Mouse (Mus musculus) lung, postnatal 0 days (tissue): ENCODE measurements at regions not wholly inside any gene's neighbourhood (a gene's known extent, or its start where the extent isn't known, plus 50 kb on each side); places are given as distances from the start of the nearest gene placed in this dataset.

Experiments used
- ATAC-seq: fragments of 200-750 bp; cut with Nextera tagmentation; 2 replicates; pipeline ENCODE4 v1.8.0; 2017; ENCODE audit warnings: moderate library complexity
- DNase-seq: peaks from one replicate; pipeline ENCODE4 v3.0.0-alpha.2; 2016; ENCODE audit warnings: low spot score
- H3K27ac ChIP-seq: fragments of 300-500 bp; sonication (generic); 2 replicates; pipeline ENCODE4 v1.5.1; 2014; ENCODE audit warnings: antibody characterized with exemption, mild to moderate bottlenecking, low read length, mixed read lengths
- H3K27me3 ChIP-seq: fragments of 300-500 bp; sonication (generic); replicated peaks from 2 replicates; pipeline ENCODE4 v1.6.1; 2014; ENCODE audit warnings: low read length, mixed read lengths; ENCODE audit not compliant: insufficient read depth
- H3K36me3 ChIP-seq: fragments of 300-500 bp; sonication (generic); 2 replicates; pipeline ENCODE4 v1.6.1; 2014; ENCODE audit warnings: low read length, mixed read lengths; ENCODE audit not compliant: insufficient read depth
- H3K4me1 ChIP-seq: fragments of 300-500 bp; sonication (generic); 2 replicates; pipeline ENCODE4 v1.6.1; 2014; ENCODE audit warnings: antibody characterized with exemption, low read depth, low read length, mixed read lengths; ENCODE audit not compliant: insufficient read depth
- H3K4me2 ChIP-seq: fragments of 300-500 bp; sonication (generic); replicated peaks from 2 replicates; pipeline ENCODE4 v1.6.1; 2014; ENCODE audit warnings: low read depth, mild to moderate bottlenecking, low read length, moderate library complexity, mixed read lengths
- H3K4me3 ChIP-seq: fragments of 300-500 bp; sonication (generic); 2 replicates; pipeline ENCODE4 v1.5.1; 2014; ENCODE audit warnings: low read depth, low read length
- H3K9ac ChIP-seq: fragments of 300-500 bp; sonication (generic); replicated peaks from 2 replicates; pipeline ENCODE4 v1.6.1; 2014; ENCODE audit warnings: low read depth, mild to moderate bottlenecking
- H3K9me3 ChIP-seq: fragments of 300-500 bp; sonication (generic); 2 replicates; pipeline ENCODE4 v1.6.1; 2016; ENCODE audit warnings: low read length, mixed read lengths
- CTCF ChIP-seq: IDR thresholded peaks from 2 replicates; pipeline ENCODE4 v1.5.1; 2016; ENCODE audit warnings: antibody characterized with exemption, mild to moderate bottlenecking
- EP300 ChIP-seq: IDR thresholded peaks from 2 replicates; pipeline ENCODE4 v1.6.1; 2016; ENCODE audit warnings: antibody characterized with exemption, mild to moderate bottlenecking, control low read depth
- WGBS: fragments of 180-500 bp; shearing (Covaris S2); extraction: QIAGEN DNeasy Blood & Tissue Kit; methylation state at CpG from one replicate; pipeline ENCODE4 v1.1.7; 2014; 5-methylcytosine and 5-hydroxymethylcytosine counted together

DNA sequence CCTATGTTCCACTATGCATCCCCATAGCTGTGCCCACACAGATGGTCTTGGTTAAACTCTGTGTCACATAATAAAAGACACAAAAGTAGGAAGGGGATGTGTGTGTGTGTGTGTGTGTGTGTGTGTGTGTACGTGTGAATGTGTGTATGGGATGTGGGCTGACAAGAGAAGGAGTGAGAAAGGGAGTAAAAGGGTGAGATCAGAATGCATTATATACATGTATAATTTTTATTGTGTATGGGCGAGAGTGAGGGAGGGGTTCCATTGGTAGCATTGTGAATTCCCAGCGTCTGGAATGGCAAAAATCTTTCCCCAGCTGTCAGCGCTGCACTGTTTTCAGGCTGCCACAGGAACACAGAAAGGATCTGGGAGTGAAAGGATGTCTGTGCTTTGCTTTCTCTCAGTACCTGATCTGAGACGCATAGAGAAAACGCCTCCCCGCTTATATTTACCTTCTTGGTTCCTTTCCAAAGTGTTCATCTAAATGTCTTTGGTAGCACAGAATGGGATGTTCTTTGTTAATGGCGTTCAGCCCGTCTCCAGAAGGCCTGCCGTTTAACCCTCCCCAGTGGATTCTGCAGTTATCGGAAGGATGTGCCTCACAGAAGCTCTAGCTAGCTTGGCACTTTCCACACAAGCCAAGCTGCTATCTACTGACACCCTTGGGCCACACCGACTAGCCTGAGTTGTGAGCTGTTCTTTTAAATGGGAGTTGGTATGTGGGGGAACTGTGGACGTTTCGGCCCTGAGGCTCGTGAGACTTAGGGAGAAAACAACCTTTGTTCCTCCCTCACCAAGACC lies 785.8 kb downstream of the Tmem114 start:
- H3K27me3 ChIP-seq = no peaks in the 10 kb centered on the region
- no peak overlapping the region for H3K4me2 ChIP-seq
- no peaks in the 10 kb centered on the region for H3K36me3 ChIP-seq
- DNase-seq = no peak
- no peak overlapping the region for H3K4me3 ChIP-seq
- no peak overlapping the region for H3K9ac ChIP-seq
- TF ChIP-seq EP300 = no peak
- no peak for ATAC-seq
- H3K27ac ChIP-seq = no peak overlapping the region
- H3K9me3 ChIP-seq = no peaks in the 10 kb centered on the region
- WGBS = 72% methylated on average over 15 of the region's 15 CpGs
- no peaks in the 10 kb centered on the region for H3K4me1 ChIP-seq

DNA sequence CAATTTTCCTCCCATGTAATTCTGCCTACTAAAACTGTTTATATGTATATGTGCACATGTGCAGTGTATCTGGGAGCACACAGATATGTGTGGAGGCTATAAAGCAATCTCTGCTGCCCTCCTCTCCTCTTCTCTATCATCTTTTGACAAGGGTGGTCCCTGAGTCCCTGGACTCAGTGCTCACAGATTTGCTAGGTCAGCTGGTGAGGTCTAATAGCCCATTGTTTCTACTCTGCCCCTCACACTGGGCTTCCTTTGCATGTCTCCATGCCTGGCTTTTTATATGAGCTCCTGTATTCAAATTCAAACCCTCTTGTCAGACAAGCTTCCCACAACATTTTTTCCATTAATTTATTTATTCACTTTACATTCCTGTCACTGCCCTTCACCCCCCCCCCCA lies 786.9 kb downstream of the Tmem114 start:
- no peak for ATAC-seq
- no peak overlapping the region for H3K4me2 ChIP-seq
- no peak overlapping the region for H3K9ac ChIP-seq
- no peaks in the 10 kb centered on the region for H3K36me3 ChIP-seq
- no peak overlapping the region for H3K27ac ChIP-seq
- no peaks in the 10 kb centered on the region for H3K27me3 ChIP-seq
- H3K4me3 ChIP-seq = no peak overlapping the region
- no peaks in the 10 kb centered on the region for H3K9me3 ChIP-seq
- no peak for DNase-seq
- TF ChIP-seq CTCF (no peak), EP300 (no peak)
- no peaks in the 10 kb centered on the region for H3K4me1 ChIP-seq

DNA sequence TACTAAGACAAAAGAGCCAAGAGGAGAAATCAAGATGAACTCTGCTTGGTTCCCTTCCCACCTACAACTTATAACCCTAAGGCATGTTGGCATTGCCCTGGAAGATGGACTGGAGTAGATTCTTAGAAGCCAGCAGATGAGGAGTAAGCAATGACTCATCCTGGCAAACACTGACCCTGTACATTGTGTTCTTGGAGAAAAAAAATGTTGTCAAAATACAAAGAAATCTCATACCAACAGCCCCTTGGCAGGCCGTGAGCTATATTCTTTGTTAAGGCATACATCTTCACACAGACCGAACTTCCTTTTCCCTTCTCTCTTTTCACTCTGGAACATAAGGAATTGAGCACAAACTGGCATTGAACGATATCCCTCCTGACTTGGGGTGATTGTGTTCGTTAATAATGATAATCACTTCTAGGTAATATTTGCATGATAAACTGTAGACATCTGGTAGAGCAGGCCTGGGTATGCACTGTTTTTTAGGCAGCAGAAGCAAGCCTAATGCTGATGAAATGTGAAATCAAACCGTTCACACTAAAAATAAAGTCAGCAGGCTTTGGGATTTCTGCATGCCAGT lies 787.7 kb downstream of the Tmem114 start:
- no peak overlapping the region for H3K4me2 ChIP-seq
- H3K27ac ChIP-seq = no peak overlapping the region
- no peaks in the 10 kb centered on the region for H3K4me1 ChIP-seq
- no peak for TF ChIP-seq EP300
- H3K27me3 ChIP-seq = no peaks in the 10 kb centered on the region
- no peaks in the 10 kb centered on the region for H3K36me3 ChIP-seq
- no peak for ATAC-seq
- WGBS = 69% methylated on average over 5 of the region's 5 CpGs
- H3K9ac ChIP-seq = no peak overlapping the region
- H3K9me3 ChIP-seq = no peaks in the 10 kb centered on the region
- no peak overlapping the region for H3K4me3 ChIP-seq
- DNase-seq = no peak

DNA sequence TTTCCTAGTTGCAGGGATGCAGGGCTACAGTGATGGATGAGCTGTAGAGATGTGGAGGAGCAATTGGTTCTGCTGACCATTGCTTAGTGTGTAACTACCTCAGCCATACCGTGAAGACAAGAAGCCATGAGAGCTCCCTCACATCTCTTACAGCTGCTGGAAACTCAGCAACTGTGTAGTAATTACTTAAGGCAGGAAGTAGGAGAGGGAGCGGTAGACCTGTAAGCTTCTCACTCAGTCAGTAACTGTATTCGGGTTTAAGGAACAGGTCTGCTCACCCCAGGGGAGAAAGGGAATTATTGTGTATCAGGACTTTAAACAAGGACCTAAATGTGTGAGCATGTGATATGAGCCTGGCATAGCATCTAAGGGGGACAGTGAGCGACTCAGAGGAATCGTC lies 788.6 kb downstream of the Tmem114 start:
- no peak overlapping the region for H3K9ac ChIP-seq
- no peak overlapping the region for H3K27ac ChIP-seq
- H3K27me3 ChIP-seq = no peaks in the 10 kb centered on the region
- H3K4me1 ChIP-seq = no peaks in the 10 kb centered on the region
- H3K36me3 ChIP-seq = no peaks in the 10 kb centered on the region
- no peak overlapping the region for H3K4me2 ChIP-seq
- TF ChIP-seq EP300 (no peak), CTCF (no peak)
- no peak overlapping the region for H3K4me3 ChIP-seq
- WGBS = 66% methylated on average over 5 of the region's 5 CpGs
- ATAC-seq (no peak), DNase-seq (no peak)
- no peaks in the 10 kb centered on the region for H3K9me3 ChIP-seq

DNA sequence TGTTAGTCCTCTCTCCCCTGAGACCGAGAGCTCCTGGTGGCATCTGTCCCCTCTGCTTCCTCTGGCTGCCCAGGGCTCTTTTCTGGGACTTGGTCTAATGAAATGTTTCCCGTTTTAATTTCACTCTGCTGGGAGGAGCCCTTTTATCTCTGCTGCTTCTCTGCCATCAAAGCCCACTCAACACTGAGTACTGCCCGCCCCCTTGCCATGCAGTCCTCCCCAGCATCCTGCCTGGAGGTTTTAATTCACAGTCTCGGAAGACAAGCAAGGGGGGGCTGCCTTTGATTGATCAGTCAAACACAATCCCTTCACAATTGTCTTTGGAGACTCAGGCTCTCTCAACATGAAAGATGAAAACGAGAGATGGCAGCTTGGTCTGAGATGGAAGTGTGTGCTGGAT lies 792.5 kb downstream of the Tmem114 start:
- WGBS = 13% methylated on average over 5 of the region's 5 CpGs
- TF ChIP-seq CTCF = no peak
- TF ChIP-seq EP300 = no peak
- no peaks in the 10 kb centered on the region for H3K27me3 ChIP-seq
- ATAC-seq (no peak), DNase-seq (no peak)
- no peaks in the 10 kb centered on the region for H3K9me3 ChIP-seq
- H3K4me3 ChIP-seq = no peak overlapping the region
- H3K4me1 ChIP-seq = no peaks in the 10 kb centered on the region
- H3K9ac ChIP-seq = no peak overlapping the region
- no peaks in the 10 kb centered on the region for H3K36me3 ChIP-seq
- no peak overlapping the region for H3K27ac ChIP-seq
- H3K4me2 ChIP-seq = no peak overlapping the region

DNA sequence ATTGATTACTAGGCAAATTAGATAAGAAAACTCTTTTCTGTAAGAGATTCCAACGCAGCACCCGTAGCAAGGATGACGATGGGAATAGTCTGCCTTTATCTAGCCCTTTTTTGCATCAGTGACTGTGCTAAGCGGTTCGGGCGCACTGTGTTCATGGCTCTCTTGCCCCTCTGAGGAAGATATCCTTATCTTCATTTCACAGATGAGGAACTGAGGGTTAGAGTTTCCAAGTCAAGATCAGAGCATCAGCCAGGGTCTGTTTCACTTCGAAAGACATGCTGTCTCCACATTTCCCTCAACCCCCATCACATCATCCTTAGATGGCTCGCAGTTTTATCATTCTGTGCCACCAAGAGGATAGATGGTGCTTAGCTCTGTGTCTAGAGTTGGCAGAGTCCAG lies 796.6 kb downstream of the Tmem114 start:
- Histone ChIP-seq H3K27me3 (no peaks in the 10 kb centered on the region), H3K4me1 (no peaks in the 10 kb centered on the region), H3K9ac (no peak overlapping the region), H3K27ac (no peak overlapping the region), H3K36me3 (no peaks in the 10 kb centered on the region), H3K9me3 (no peaks in the 10 kb centered on the region), H3K4me2 (no peak overlapping the region), H3K4me3 (no peak overlapping the region)
- ATAC-seq (no peak), DNase-seq (no peak)
- TF ChIP-seq CTCF (no peak), EP300 (no peak)
- 38% methylated on average over 8 of the region's 8 CpGs for WGBS

DNA sequence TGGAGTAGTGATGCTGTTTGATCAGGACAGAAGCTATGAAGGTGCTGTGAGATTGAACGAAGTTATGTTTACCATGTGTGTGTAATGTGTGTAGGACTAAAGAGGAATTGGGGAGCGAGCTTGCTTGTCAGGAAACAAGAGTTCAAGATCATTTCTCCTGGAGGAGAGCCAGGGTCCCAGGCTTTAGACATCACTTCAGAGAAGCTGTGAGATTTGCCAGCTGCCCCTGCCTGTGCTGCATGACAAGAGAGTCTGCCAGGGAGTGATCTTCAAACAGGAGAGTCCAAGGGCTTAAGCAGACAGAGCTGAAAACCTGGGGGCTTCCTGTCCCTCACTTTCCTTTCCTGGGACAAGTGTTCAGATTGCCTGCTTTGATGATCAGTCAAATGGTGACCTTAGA lies 818.3 kb downstream of the Tmem114 start:
- no peak for DNase-seq
- WGBS = 31% methylated on average over 2 of the region's 2 CpGs
- TF ChIP-seq EP300 = no peak
- no peak for TF ChIP-seq CTCF

More for the DNA sequence above, 818.3 kb downstream of the Tmem114 start:
- no peaks in the 10 kb centered on the region for H3K36me3 ChIP-seq
- no peaks in the 10 kb centered on the region for H3K27me3 ChIP-seq
- H3K4me2 ChIP-seq = no peak overlapping the region
- no peak overlapping the region for H3K9ac ChIP-seq
- no peaks in the 10 kb centered on the region for H3K9me3 ChIP-seq
- H3K27ac ChIP-seq = no peak overlapping the region
- no peaks in the 10 kb centered on the region for H3K4me1 ChIP-seq
- ATAC-seq = no peak
- no peak overlapping the region for H3K4me3 ChIP-seq
